Mouse (Mus musculus): ENCODE data around the gene Apeh.

Apeh gene

GRCm38 (mm10) chr9:108071801-108072200 is 22.6 kb downstream of the Apeh start:
- POLR2A ChIA-PET, result interaction anchor here in 2 of 4 experiments (0.7 to 1.6 kb wide), 5 partner anchors 14 to 1289 kb away, joined by 3 to 4 read pairs (median 3); no protein-coding TSS in a partner anchor
- CTCF ChIA-PET, result interaction anchor here in 3 of 4 experiments (0.6 to 1.0 kb wide), 3 partner anchors 65 to 170 kb away, joined by 4 to 8 read pairs (median 5); no protein-coding TSS in a partner anchor

GRCm38 (mm10) chr9:108069529-108069928 is 24.9 kb downstream of the Apeh start:
- ChIA-PET CTCF (interaction anchor here in 3 of 4 experiments (0.7 to 8.6 kb wide), 6 partner anchors 91 to 176 kb away, joined by 3 to 101 read pairs (median 18); partner anchors contain the start of gene Mst1r (in 1 of the 3)), POLR2A (interaction anchor here in 1 of 4 experiments (1.2 to 2.4 kb wide), 2 partner anchors 9 to 25 kb away, joined by 4 to 10 read pairs; partner anchors contain the start of gene Apeh)

- POLR2A ChIA-PET, result interaction anchor here in 2 of 4 experiments (0.7 to 3.3 kb wide), 5 partner anchors 9 to 26 kb away, joined by 3 to 12 read pairs (median 5); partner anchors contain the start of genes Amigo3 (in 2 of the 2) and Apeh (in 1 of the 2)
- CTCF ChIA-PET, result interaction anchor here (0.6 to 8.6 kb wide), 18 partner anchors 11 to 168 kb away, joined by 3 to 101 read pairs (median 10); partner anchors contain the start of genes Apeh (in 2 of the 4), Mst1 (in 1 of the 4) and Mst1r (in 1 of the 4)
These were observed 25.4 kb downstream of the Apeh start for GRCm38 (mm10) chr9:108069007-108069406.

DNA sequence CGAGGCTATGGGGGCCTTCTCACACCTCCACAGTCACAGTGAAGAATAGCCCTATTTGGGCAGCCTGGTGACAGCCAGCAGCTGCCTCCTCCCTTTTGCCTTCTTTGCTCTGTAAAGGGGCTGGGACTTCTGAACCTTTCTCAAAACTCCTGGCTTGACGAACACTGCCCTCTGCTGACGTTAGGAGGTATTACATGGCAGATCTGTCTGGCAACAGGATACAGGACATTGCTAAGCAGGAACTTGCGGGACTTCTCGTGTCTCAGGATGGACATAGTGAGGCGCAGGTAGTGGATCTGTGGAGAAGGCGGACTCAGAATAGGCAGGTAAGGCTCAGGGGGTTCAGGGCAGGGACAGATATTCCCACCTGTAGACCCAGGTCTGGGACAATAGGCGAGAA is 26.5 kb downstream of the Apeh start:
- ChIA-PET CTCF (interaction anchor here (0.6 to 8.6 kb wide), 64 partner anchors 8 to 423 kb away, joined by 3 to 101 read pairs (median 5); partner anchors contain the start of genes Mst1r (in 3 of the 4), Apeh (in 2 of the 4), Mon1a (in 2 of the 4) and Rbm6 (in 2 of the 4)), POLR2A (interaction anchor here in 3 of 4 experiments (1.2 to 3.3 kb wide), 13 partner anchors 10 to 167 kb away, joined by 3 to 15 read pairs (median 6); partner anchors contain the start of genes Amigo3 (in 2 of the 3), Apeh (in 1 of the 3), Ip6k1 (in 1 of the 3) and Mst1 (in 1 of the 3))

DNA sequence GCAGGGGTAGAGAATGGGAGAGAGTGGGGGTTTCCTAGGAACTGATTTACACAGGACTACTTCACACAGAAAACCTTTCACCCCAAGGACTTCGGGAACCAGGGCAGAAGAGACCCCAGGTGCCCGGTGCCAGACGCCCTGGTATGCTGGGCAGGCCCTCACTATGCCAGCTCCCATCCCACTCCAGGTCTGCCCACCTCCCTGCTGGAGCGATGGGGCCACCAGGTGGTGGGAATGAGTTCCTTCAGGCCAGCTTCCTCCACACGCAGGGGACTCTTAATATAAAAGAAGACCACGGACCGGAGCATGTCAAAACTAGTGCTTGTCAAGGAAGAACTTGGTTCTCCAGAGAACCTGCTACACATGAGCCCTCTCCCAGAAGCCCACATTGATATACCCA is 27.2 kb downstream of the Apeh start:
- CTCF ChIA-PET, result interaction anchor here (0.6 to 8.6 kb wide), 72 partner anchors 8 to 441 kb away, joined by 3 to 101 read pairs (median 5); partner anchors contain the start of genes Mst1r (in 3 of the 4), Apeh (in 2 of the 4), Mon1a (in 2 of the 4) and Rbm6 (in 2 of the 4)
- POLR2A ChIA-PET, result interaction anchor here in 3 of 4 experiments (0.5 to 3.3 kb wide), 18 partner anchors 11 to 321 kb away, joined by 3 to 15 read pairs (median 4); partner anchors contain the start of genes Amigo3 (in 2 of the 3), Apeh (in 1 of the 3), Ip6k1 (in 1 of the 3) and Mst1 (in 1 of the 3)

- ChIA-PET CTCF (interaction anchor here (0.6 to 8.6 kb wide), 17 partner anchors 12 to 420 kb away, joined by 3 to 101 read pairs (median 3); partner anchors contain the start of genes Amigo3 (in 2 of the 4), Mst1r (in 2 of the 4), Apeh (in 1 of the 4) and Gmppb (in 1 of the 4)), POLR2A (interaction anchor here in 2 of 4 experiments (1.2 to 3.3 kb wide), 5 partner anchors 9 to 161 kb away, joined by 4 to 15 read pairs (median 9); partner anchors contain the start of gene Amigo3 (in 2 of the 2))
These were observed 28.9 kb downstream of the Apeh start for GRCm38 (mm10) chr9:108065491-108066011.

DNA sequence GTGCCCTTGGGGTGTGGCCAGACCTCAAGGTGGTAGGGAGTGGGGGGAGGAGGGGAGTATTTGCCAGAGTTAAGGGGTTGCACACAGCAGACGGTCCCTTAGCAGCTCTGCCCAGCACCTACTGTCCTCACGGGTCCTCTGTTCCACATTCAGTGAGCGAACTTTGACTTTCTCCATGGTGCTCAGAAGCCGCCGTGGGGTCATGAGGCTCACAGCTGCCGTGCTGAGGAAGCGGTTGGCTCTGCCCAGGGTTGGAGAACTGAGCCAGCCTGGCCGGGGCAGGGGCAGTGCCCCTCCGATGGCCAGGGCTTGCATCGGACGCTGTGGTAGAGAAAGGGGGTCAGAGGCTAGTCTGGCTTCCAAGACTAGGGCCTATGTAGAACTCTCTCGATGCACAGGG is 31.0 kb downstream of the Apeh start:
- POLR2A ChIA-PET, result interaction anchor here in 3 of 4 experiments (0.9 to 2.6 kb wide), 7 partner anchors 9 to 176 kb away, joined by 3 to 11 read pairs (median 5); partner anchors contain the start of genes Amigo3 (in 2 of the 3), Gmppb (in 1 of the 3) and Mon1a (in 1 of the 3)
- CTCF ChIA-PET, result interaction anchor here (0.6 to 8.6 kb wide), 9 partner anchors 10 to 162 kb away, joined by 3 to 101 read pairs (median 9); partner anchors contain the start of genes Amigo3 (in 3 of the 4), Gmppb (in 1 of the 4) and Mst1r (in 1 of the 4)

- ChIA-PET POLR2A (interaction anchor here in 2 of 4 experiments (1.0 to 2.6 kb wide), 2 partner anchors 9 kb away, joined by 3 to 11 read pairs; partner anchors contain the start of gene Amigo3 (in 2 of the 2)), CTCF (interaction anchor here in 2 of 4 experiments (0.7 to 8.6 kb wide), 7 partner anchors 9 to 417 kb away, joined by 3 to 101 read pairs (median 6); partner anchors contain the start of genes Mst1r (in 2 of the 2), Amigo3 (in 1 of the 2) and Apeh (in 1 of the 2))
These were observed 32.3 kb downstream of the Apeh start for GRCm38 (mm10) chr9:108062142-108062541.

DNA sequence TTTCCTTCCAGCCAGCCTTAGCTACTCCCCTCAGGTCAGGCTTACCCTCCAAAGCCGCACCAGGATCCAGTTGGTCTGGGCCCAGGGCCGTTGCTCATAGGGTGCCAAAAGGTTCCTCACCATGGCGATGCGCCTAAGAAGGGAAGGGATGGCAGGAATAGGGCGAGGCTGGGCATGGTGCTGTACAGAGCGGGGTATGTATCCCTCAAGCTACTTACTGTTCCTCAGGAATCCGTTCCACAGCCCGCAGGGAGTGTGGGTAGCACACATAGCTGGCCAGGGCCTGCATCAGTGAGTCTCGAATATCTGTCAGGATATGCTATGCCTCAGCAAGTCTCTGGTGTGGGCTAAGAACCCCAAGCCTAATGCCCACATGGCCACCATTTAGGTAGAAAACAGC is 36.1 kb downstream of the Apeh start:
- CTCF ChIA-PET, result interaction anchor here in 3 of 4 experiments (0.5 to 3.7 kb wide), 8 partner anchors 9 to 154 kb away, joined by 3 to 19 read pairs (median 6); no protein-coding TSS in a partner anchor
- POLR2A ChIA-PET, result interaction anchor here in 2 of 4 experiments (1.0 to 2.7 kb wide), 6 partner anchors 9 to 156 kb away, joined by 3 to 11 read pairs (median 5); partner anchors contain the start of gene Gmppb (in 1 of the 2)

DNA sequence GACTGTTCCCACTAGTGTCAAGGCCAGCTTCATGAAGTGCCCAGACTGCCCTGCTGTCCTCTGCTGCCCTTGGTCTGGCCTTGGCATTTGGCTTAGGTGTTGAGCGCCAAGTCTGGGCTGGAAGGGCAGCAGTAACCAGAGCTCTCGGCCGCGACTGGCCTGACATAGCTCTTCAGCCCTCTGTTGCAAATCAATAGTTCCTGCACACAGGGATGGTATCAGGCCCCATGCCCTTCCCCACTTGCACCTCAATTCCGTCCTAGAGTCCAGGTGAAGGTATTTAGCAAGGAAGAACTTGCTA is 37.2 kb downstream of the Apeh start:
- POLR2A ChIA-PET, result interaction anchor here in 2 of 4 experiments (0.9 to 2.7 kb wide), 10 partner anchors 9 to 184 kb away, joined by 3 to 11 read pairs (median 4); partner anchors contain the start of genes Gmppb (in 1 of the 2), Mst1 (in 1 of the 2) and Rbm6 (in 1 of the 2)
- CTCF ChIA-PET, result interaction anchor here (0.5 to 7.1 kb wide), 13 partner anchors 10 to 551 kb away, joined by 3 to 139 read pairs (median 4); partner anchors contain the start of gene Mst1r (in 1 of the 4)

GRCm38 (mm10) chr9:108056361-108057261 is 37.8 kb downstream of the Apeh start:
- ChIA-PET CTCF (interaction anchor here (0.5 to 7.1 kb wide), 16 partner anchors 10 to 551 kb away, joined by 3 to 139 read pairs (median 3); partner anchors contain the start of gene Mst1r (in 1 of the 4)), POLR2A (interaction anchor here in 2 of 4 experiments (0.8 to 4.7 kb wide), 15 partner anchors 8 to 184 kb away, joined by 3 to 43 read pairs (median 4); partner anchors contain the start of genes Gmppb (in 1 of the 2), Mst1 (in 1 of the 2), Mst1r (in 1 of the 2) and Rbm6 (in 1 of the 2))

GRCm38 (mm10) chr9:108055661-108056237 is 38.7 kb downstream of the Apeh start:
- CTCF ChIA-PET, result interaction anchor here (0.5 to 7.1 kb wide), 14 partner anchors 9 to 397 kb away, joined by 3 to 139 read pairs (median 6); partner anchors contain the start of gene Mst1r (in 1 of the 4)

GRCm38 (mm10) chr9:108055061-108055460 is 39.3 kb downstream of the Apeh start:
- CTCF ChIA-PET, result interaction anchor here (0.5 to 7.1 kb wide), 15 partner anchors 8 to 301 kb away, joined by 3 to 139 read pairs (median 6); partner anchors contain the start of gene Mst1r (in 1 of the 4)
- POLR2A ChIA-PET, result interaction anchor here in 3 of 4 experiments (0.6 to 4.7 kb wide), 18 partner anchors 8 to 356 kb away, joined by 3 to 43 read pairs (median 5); partner anchors contain the start of genes Mst1r (in 1 of the 3) and Rbm6 (in 1 of the 3)

More at GRCm38 (mm10) chr9:108055661-108056237, 38.7 kb downstream of the Apeh start:
- POLR2A ChIA-PET, result interaction anchor here in 2 of 4 experiments (0.8 to 4.7 kb wide), 12 partner anchors 10 to 157 kb away, joined by 3 to 43 read pairs (median 6); partner anchors contain the start of gene Mst1r (in 1 of the 2)

DNA sequence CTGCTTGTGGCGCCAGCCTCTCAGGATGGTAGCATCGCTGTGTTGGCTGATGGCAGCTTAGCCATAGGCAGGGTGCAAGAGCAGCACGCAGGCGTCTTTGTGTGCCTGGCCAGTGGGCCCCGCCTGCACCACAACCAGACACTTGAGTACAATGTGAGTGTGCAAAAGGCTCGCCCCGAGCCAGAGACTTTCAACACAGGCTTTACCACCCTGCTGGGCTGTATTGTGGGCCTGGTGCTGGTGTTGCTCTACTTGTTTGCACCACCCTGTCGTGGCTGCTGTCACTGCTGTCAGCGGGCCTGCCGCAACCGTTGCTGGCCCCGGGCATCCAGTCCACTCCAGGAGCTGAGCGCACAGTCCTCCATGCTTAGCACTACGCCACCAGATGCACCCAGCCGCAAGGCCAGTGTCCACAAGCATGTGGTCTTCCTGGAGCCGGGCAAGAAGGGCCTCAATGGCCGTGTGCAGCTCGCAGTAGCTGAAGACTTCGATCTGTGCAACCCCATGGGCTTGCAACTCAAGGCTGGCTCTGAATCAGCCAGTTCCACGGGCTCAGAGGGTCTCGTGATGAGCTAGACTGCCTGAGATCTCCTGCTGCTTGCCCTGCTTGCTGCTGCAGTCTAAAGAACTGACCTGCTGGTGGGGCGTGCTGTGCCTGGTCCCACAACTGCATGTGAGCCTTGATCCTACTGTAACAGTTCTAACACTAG is 39.9 kb downstream of the Apeh start:
- ChIA-PET POLR2A (interaction anchor here in 3 of 4 experiments (0.5 to 4.7 kb wide), 35 partner anchors 9 to 356 kb away, joined by 3 to 43 read pairs (median 5); partner anchors contain the start of genes Apeh (in 3 of the 3), Ip6k1 (in 2 of the 3), Inka1 (in 1 of the 3) and Mon1a (in 1 of the 3)), CTCF (interaction anchor here (0.6 to 7.1 kb wide), 25 partner anchors 9 to 153 kb away, joined by 3 to 139 read pairs (median 6); partner anchors contain the start of gene Mst1r (in 1 of the 4))

DNA sequence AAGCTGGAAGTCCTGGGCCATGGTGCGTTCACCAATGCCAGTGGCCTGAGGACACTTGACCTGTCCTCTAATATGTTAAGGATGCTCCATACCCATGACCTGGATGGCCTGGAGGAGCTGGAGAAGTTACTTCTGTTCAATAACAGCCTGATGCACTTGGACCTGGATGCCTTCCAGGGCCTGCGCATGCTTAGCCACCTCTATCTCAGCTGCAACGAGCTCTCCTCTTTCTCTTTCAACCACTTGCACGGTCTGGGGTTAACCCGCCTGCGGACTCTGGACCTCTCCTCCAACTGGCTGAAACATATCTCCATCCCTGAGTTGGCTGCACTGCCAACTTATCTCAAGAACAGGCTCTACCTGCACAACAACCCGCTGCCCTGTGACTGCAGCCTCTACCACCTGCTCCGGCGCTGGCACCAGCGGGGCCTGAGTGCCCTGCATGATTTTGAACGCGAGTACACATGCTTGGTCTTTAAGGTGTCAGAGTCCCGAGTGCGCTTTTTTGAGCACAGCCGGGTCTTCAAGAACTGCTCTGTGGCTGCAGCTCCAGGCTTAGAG is 40.7 kb downstream of the Apeh start:
- POLR2A ChIA-PET, result interaction anchor here (0.5 to 4.7 kb wide), 72 partner anchors 9 to 466 kb away, joined by 3 to 43 read pairs (median 4); partner anchors contain the start of genes Apeh (in 3 of the 4), Inka1 (in 3 of the 4), Ip6k1 (in 3 of the 4) and Mst1r (in 2 of the 4)
- CTCF ChIA-PET, result interaction anchor here (0.6 to 7.1 kb wide), 54 partner anchors 9 to 499 kb away, joined by 3 to 139 read pairs (median 5); partner anchors contain the start of genes Apeh (in 2 of the 4), Mst1r (in 2 of the 4), Gnat1 (in 1 of the 4) and Inka1 (in 1 of the 4)
